Mouse (Mus musculus): ENCODE measurements around the gene Chst8.

DNA sequence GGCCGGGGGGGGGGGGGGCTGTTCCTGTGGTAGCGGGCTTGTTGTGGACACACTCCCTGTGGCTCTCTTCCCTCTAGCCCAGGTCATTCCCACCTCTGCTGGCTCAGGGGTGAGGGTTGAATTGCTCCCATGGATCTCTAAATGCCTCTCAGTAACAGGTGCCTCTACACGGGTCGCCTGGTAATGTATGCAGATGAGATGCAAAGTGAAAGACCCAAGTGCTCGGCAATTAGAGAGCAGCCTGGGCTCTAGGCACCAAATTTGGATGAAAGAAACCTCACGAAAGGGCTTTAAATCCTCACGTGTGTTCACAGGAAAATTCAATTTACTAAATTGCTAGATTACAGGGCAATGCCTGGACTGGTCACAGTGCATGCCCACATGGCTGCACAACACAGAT is 126.7 kb downstream of the Chst8 start:
- TF ChIP-seq CTCF (IDR thresholded peaks at IDR 0.05; ENCODE audit: low read depth) (no peak), EP300 (IDR thresholded peaks at IDR 0.05; ENCODE audit: low read depth) (no peak)

All from liver, postnatal 0 days (tissue).